Mouse (Mus musculus) liver, embryonic 12.5 days (tissue): ENCODE data around the gene Gria4. TPM values are rescaled to one million over a fixed set of nuclear protein-coding genes. Genes with fewer than 3 reads are reported as not detected.
"Not testable (repeated sequence)": the region's sequence is repeated elsewhere in the genome, so short reads cannot be mapped to it uniquely, and the experiment has no call there.

ENCODE experiments used
- ATAC-seq: fragments of 200-750 bp; cut with Nextera tagmentation; 2 replicates; pipeline ENCODE4 v1.8.0; 2017; ENCODE audit warnings: moderate number of reproducible peaks, mild to moderate bottlenecking, moderate library complexity
- H3K27ac ChIP-seq: fragments of 300-500 bp; sonication (generic); 2 replicates; pipeline ENCODE4 v1.5.1; 2016; ENCODE audit warnings: mild to moderate bottlenecking
- H3K27me3 ChIP-seq: fragments of 300-500 bp; sonication (generic); replicated peaks from 2 replicates; pipeline ENCODE4 v1.6.1; 2016; ENCODE audit warnings: mild to moderate bottlenecking, moderate library complexity
- H3K36me3 ChIP-seq: fragments of 300-500 bp; sonication (generic); 2 replicates; pipeline ENCODE4 v1.6.1; 2016; ENCODE audit warnings: mild to moderate bottlenecking, moderate library complexity
- H3K4me1 ChIP-seq: fragments of 300-500 bp; sonication (generic); 2 replicates; pipeline ENCODE4 v1.6.1; 2016
- H3K4me2 ChIP-seq: fragments of 300-500 bp; sonication (generic); 2 replicates; pipeline ENCODE4 v1.6.1; 2016; ENCODE audit warnings: mild to moderate bottlenecking, moderate library complexity
- H3K4me3 ChIP-seq: fragments of 300-500 bp; sonication (generic); 2 replicates; pipeline ENCODE4 v1.5.1; 2016; ENCODE audit warnings: mild to moderate bottlenecking, moderate library complexity
- H3K9ac ChIP-seq: fragments of 300-500 bp; sonication (generic); 2 replicates; pipeline ENCODE4 v1.6.1; 2016; ENCODE audit warnings: mild to moderate bottlenecking, moderate library complexity
- H3K9me3 ChIP-seq: fragments of 300-500 bp; sonication (generic); replicated peaks from 2 replicates; pipeline ENCODE4 v1.6.1; 2016; ENCODE audit warnings: mild to moderate bottlenecking, moderate library complexity
- WGBS: fragments of 180-500 bp; shearing (Covaris S2); methylation state at CpG from one replicate; pipeline ENCODE4 v1.1.7; 2016; ENCODE audit not compliant: insufficient replicate concordance; 5-methylcytosine and 5-hydroxymethylcytosine counted together
- microRNA-seq: library from miRNA; unstranded; fragments of <30 nt; microRNA quantifications from one replicate; pipeline ENCODE4, GENCODE M21; 2017
- polyA plus RNA-seq: library from polyadenylated mRNA; unstranded; fragments of >200 nt; fragmentation: Nextera tagmentation; extraction: Ambion mirVana; gene quantifications from 2 replicates; pipeline ENCODE4 v1.2.1, GENCODE M21; 2016

Gria4 gene
- polyA plus RNA-seq, 1 experiment from 2014 or later: 0.38 TPM

DNA sequence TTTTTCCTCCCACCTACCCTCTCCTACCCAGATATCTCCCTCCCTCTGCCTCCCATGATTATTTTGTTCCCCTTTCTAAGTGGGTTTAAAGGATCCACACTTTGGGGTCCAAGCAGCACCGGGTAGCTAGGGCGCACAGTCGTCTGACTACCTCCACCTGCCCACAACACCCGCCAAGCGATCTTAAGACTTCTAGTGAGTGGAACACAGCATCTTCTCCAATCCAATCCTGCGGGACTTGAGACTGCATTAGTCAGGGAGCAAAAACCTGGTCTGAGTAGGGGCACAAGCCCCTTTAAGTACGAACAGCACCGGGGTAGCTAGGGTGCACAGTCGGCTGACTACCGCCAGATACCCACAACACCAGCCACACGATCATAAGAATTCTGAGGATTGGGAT is 395.2 kb downstream of the Gria4 start:
- H3K9ac ChIP-seq, H3K27ac ChIP-seq, H3K9me3 ChIP-seq, ATAC-seq, H3K4me2 ChIP-seq, H3K36me3 ChIP-seq, H3K4me3 ChIP-seq, H3K4me1 ChIP-seq, H3K27me3 ChIP-seq: not testable (repeated sequence)
- 82% methylated on average over 11 of the region's 11 CpGs for WGBS

DNA sequence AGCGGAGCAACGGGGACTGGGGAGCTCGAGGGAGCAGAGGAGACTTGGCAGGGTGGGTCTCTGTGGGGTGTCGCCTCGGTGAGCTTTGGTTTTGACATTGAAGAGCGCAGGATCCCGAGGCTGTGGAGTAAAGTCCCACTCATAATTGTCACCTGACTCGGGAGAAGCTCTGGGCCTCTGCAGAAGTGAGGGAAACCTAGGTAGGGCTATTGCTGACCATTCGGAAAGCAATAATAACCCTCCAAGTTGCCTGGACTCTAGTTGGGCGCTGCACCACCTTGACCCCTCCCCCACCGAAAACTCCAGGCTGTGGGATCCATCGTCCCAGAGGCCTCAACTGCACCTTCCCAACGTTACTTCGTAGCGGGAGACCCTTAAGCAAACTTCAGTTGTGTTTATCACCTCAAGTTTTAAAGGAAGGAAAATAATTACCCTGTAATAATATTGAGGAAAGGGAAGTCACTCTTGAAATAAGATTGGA is 419.4 kb downstream of the Gria4 start:
- peak overlapping the region; percentile 77 for H3K4me2 ChIP-seq
- no peaks in the 10 kb centered on the region for H3K9me3 ChIP-seq
- peak overlapping the region; percentile 13; the same call in 1 of the 2 replicates for H3K27ac ChIP-seq
- H3K9ac ChIP-seq: peak overlapping the region; percentile 71
- WGBS: under 1% methylated on average over 15 of the region's 15 CpGs
- H3K36me3 ChIP-seq: peaks cover 6% of the 10 kb centered on the region; the same call in 1 of the 2 replicates
- peak overlapping the region; percentile 77 for H3K4me3 ChIP-seq
- H3K4me1 ChIP-seq: peaks cover 17% of the 10 kb centered on the region
- ATAC-seq: no peak; the same call in 1 of the 2 replicates
- H3K27me3 ChIP-seq: no peaks in the 10 kb centered on the region

DNA sequence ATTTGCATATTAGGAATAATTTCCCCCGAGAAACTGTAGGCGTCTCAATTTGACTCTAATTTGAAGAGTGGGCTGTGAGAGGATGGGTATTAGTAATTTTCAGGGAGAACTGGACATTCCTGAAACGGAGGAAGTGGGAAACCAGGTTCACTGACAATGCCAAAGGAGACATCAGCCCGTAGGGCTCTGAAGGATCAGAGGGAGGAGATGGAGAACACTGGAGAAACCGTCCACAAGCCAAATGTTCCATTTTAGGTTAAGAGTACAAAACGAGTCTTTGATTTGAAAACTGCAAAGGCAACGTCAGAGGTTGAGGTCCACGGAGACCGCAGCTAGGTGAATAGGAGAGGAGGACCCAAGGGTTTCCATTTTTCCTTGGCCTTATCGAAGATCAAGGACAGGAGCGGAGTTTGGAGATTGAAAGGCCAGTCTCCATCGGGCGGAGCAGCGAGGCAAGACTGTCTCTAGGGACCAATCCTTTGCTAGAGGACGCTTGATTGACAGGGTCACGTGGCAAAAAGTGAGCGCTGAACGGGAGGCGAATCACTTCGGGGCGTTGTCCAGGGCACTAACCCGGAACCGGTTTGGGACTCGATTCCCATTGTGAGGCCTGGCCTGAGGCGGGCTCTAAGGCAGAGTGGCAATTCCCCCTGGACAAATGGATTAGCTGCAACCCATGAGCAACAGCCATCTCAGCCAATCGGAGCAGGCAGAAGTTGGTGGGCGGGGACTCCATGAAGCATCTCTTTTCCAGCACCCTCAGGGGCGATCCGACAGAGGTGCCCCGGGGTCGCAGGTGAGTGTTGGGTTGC is 420.0 kb downstream of the Gria4 start, which contains the start of gene Msantd4:
Msantd4 (plus strand) TSS at position 735 of the 812 bp plus-strand sequence.
- Histone ChIP-seq H3K4me1 (peaks cover 17% of the 10 kb centered on the region), H3K4me2 (peak within 1 kb of the TSS; percentile 77), H3K27ac (peak within 1 kb of the TSS; percentile 64; the same call in 1 of the 2 replicates), H3K9me3 (no peaks in the 10 kb centered on the region), H3K27me3 (no peaks in the 10 kb centered on the region), H3K36me3 (peaks cover 4% of the 10 kb centered on the region; the same call in 1 of the 2 replicates), H3K9ac (peak within 1 kb of the TSS; percentile 71), H3K4me3 (peak within 1 kb of the TSS; percentile 77)
- WGBS: 3% methylated on average over 31 of the region's 31 CpGs
- ATAC-seq: peak; percentile 99

Small RNA genes within 50 kb of the gene (microRNA-seq; reads per million reads assigned to microRNA genes)
- gene Gm23811 (not detected), gene Gm23992 (not detected)
